In the genomic region with DNA sequence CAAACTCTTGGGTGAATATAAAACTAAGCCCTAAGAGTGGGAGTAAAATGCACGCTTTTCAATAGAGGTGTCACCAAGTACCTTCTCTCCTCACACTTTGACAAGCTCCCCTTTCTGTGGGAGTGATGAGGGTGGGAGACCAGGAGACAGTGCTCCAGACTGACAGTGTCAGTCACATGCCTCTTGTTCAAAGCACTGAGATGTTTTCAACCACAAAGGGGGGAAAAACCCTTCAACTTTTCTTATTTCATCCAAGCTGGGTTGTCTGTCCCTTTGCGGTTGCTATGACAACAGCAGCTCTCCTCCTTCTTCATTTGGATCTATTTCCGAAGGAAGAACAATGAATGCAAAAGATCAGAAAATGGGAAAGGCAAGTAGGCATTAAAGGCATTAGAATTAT, we compare ENCODE assay signal across 14 mouse cellular contexts.
DNase-seq lines count a peak whose midpoint lies in the region; ATAC-seq and TF ChIP-seq lines count a peak whose summit lies in the region.
"Had no signal": no experiment of that assay in that cellular context is flagged by ENCODE, and none has a peak within 500 bp of the region (broad histone marks: within the 10 kb centered on the region; RNA-seq: fewer than 3 reads in every experiment).

No protein-coding gene starts in this region.

- TF ChIP-seq EP300 in stomach, postnatal 0 days (optimal IDR thresholded peaks at IDR 0.05), result no peak

- H3K4me1 ChIP-seq in hindbrain, embryonic 15.5 days (replicated peaks), result peaks cover 14% of the 10 kb centered on the region; the same call in 1 of the 2 replicates
- H3K4me1 ChIP-seq in hindbrain, embryonic 10.5 days (replicated peaks), result peaks cover 28% of the 10 kb centered on the region
- no peaks in the 10 kb centered on the region for H3K4me1 ChIP-seq in stomach, postnatal 0 days (replicated peaks; ENCODE audit: control insufficient read depth, insufficient read depth)
- H3K4me1 ChIP-seq: lung, embryonic 15.5 days; megakaryocyte, embryonic 14.5 days had no signal

- DNase-seq in embryo, embryonic 10.5 days (ENCODE audit: low spot score), result peak; percentile 3
- no peak for DNase-seq in embryo, embryonic 11 days
- no peak for DNase-seq in hindbrain, embryonic 10.5 days (ENCODE audit: low spot score)
- DNase-seq in brain, embryonic 14.5 days (ENCODE audit: low read depth), result peak; percentile 71
- DNase-seq in left cerebral cortex, postnatal 25 days (ENCODE audit: low spot score in 2 of 2), result peak; percentile 23 to 32
- no peak for DNase-seq in stomach, postnatal 0 days (ENCODE audit: low spot score)
- no peak for DNase-seq in cerebellum, postnatal 14 days
- DNase-seq: cerebellum, adult 18-20 months; gastrocnemius, postnatal 10 days; thymus, adult 18-20 months had no signal

- WGBS in hindbrain, embryonic 15.5 days, result 41% methylated on average over 3 of the region's 3 CpGs
- WGBS in hindbrain, embryonic 10.5 days, result 48% methylated on average over 3 of the region's 3 CpGs
- WGBS in stomach, postnatal 0 days, result 68% methylated on average over 3 of the region's 3 CpGs

- no peak overlapping the region for H3K4me3 ChIP-seq in hindbrain, embryonic 15.5 days
- H3K4me3 ChIP-seq in hindbrain, embryonic 10.5 days, result no peak overlapping the region
- no peak overlapping the region for H3K4me3 ChIP-seq in stomach, postnatal 0 days (ENCODE audit: low read depth, low read length)
- H3K4me3 ChIP-seq: erythroblast, embryonic 14.5 days; lung, embryonic 15.5 days; megakaryocyte, embryonic 14.5 days had no signal

- intact Hi-C loops in left cerebral cortex, postnatal 25 days (cut with DNase I), result no loop called here

- ATAC-seq in hindbrain, embryonic 15.5 days (ENCODE audit: low FRiP score, low read depth), result no peak
- ATAC-seq in stomach, postnatal 0 days (ENCODE audit: low FRiP score, low TSS enrichment), result no peak

- no peak overlapping the region for H3K4me2 ChIP-seq in hindbrain, embryonic 15.5 days
- H3K4me2 ChIP-seq in stomach, postnatal 0 days (replicated peaks; ENCODE audit: low read depth), result no peak overlapping the region
- H3K4me2 ChIP-seq: lung, embryonic 15.5 days had no signal

- no peaks in the 10 kb centered on the region for H3K27me3 ChIP-seq in hindbrain, embryonic 15.5 days
- no peaks in the 10 kb centered on the region for H3K27me3 ChIP-seq in hindbrain, embryonic 10.5 days (ENCODE audit: insufficient read depth, poor library complexity, severe bottlenecking)
- H3K27me3 ChIP-seq in stomach, postnatal 0 days (ENCODE audit: control insufficient read depth, insufficient read depth, low read length), result no peaks in the 10 kb centered on the region
- H3K27me3 ChIP-seq: lung, embryonic 15.5 days; megakaryocyte, embryonic 14.5 days had no signal

- H3K9me3 ChIP-seq in hindbrain, embryonic 15.5 days, result no peaks in the 10 kb centered on the region
- H3K9me3 ChIP-seq in hindbrain, embryonic 10.5 days, result no peaks in the 10 kb centered on the region
- H3K9me3 ChIP-seq in stomach, postnatal 0 days (ENCODE audit: control insufficient read depth, low read length), result no peaks in the 10 kb centered on the region
- H3K9me3 ChIP-seq: lung, embryonic 15.5 days had no signal

- peak overlapping the region; percentile 3; the same call in 1 of the 2 replicates for H3K27ac ChIP-seq in hindbrain, embryonic 15.5 days (replicated peaks)
- no peak overlapping the region for H3K27ac ChIP-seq in hindbrain, embryonic 10.5 days
- no peak overlapping the region for H3K27ac ChIP-seq in stomach, postnatal 0 days (replicated peaks)
- H3K27ac ChIP-seq: lung, embryonic 15.5 days had no signal

- no peak for TF ChIP-seq POLR2A in brain, embryonic 14.5 days (IDR thresholded peaks at IDR 0.05; ENCODE audit: borderline replicate concordance, extremely low read depth, insufficient read depth, insufficient read length, poor library complexity, severe bottlenecking)

- H3K36me3 ChIP-seq in hindbrain, embryonic 15.5 days, result no peaks in the 10 kb centered on the region
- no peaks in the 10 kb centered on the region for H3K36me3 ChIP-seq in hindbrain, embryonic 10.5 days
- no peaks in the 10 kb centered on the region for H3K36me3 ChIP-seq in stomach, postnatal 0 days (ENCODE audit: control insufficient read depth, insufficient read depth, low read length)
- H3K36me3 ChIP-seq: lung, embryonic 15.5 days had no signal

- TF ChIP-seq CTCF in brain, embryonic 14.5 days (IDR thresholded peaks at IDR 0.05; ENCODE audit: borderline replicate concordance, extremely low read depth, insufficient read depth, insufficient read length), result no peak
- TF ChIP-seq CTCF in stomach, postnatal 0 days (IDR thresholded peaks at IDR 0.05; ENCODE audit: low read depth), result no peak

- H3K9ac ChIP-seq in hindbrain, embryonic 15.5 days, result no peak overlapping the region
- no peak overlapping the region for H3K9ac ChIP-seq in stomach, postnatal 0 days (ENCODE audit: low read length)
- H3K9ac ChIP-seq: lung, embryonic 15.5 days had no signal

Comparison
In these comparisons a context has a peak if more than half of its experiments do, and no peak if none do; other contexts are left out.
1. DNase-seq: peak in embryo, embryonic 10.5 days (single experiment), brain, embryonic 14.5 days (single experiment) and left cerebral cortex, postnatal 25 days (2 of 2); none in embryo, embryonic 11 days (single experiment), hindbrain, embryonic 10.5 days (single experiment), stomach, postnatal 0 days (single experiment) and cerebellum, postnatal 14 days (0 of 2).